Mouse (Mus musculus): ENCODE results near the gene Polr2h. TPM values are rescaled to one million over a fixed set of nuclear protein-coding genes. Genes with fewer than 3 reads are reported as not detected.

Polr2h gene
- polyA plus RNA-seq, 1 experiment from 2014 or later = 94.6 TPM

DNA sequence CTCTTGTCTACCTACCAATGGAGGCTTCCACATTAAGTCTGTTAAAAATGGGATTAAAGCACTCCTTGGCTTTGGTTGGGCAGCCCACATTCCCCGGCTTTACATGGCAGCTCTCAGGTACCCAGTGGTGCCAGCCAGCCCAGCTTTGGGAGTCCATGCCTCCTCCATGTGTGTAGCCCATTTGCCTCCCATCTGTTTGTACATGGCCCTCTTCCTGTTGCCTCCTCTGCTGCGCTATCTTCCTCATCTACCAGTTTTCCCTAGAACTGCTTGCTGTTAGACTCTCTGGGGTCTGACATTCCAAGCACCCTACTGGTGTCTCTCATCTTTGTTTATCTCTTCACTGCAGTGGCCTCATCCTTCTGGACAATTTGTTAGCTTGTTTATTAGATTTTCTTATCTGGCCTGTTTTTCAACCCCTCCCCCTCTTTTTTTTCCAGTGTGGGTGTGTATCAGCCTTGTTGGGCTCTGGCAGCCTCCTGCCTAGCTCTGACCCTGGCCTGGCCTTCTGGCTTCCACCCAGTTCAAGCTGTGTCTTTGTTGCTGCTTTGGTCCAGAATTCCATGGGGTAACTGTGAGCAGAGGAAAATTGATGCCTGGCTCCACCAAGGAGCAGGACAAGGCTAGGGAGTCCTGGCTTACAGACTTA is 10.9 kb upstream of the Polr2h start:
- no peak for ATAC-seq
- Histone ChIP-seq H3K27me3 (replicated peaks; ENCODE audit: control insufficient read depth, insufficient read depth, low read length) (no peaks in the 10 kb centered on the region), H3K4me3 (ENCODE audit: low read length) (no peak overlapping the region), H3K9me3 (ENCODE audit: control insufficient read depth, low read length) (no peaks in the 10 kb centered on the region), H3K27ac (ENCODE audit: low read depth, low read length) (no peak overlapping the region), H3K4me2 (ENCODE audit: low read length) (no peak overlapping the region), H3K36me3 (ENCODE audit: control insufficient read depth, insufficient read depth, low read length) (peaks cover 3% of the 10 kb centered on the region), H3K9ac (ENCODE audit: low read depth, low read length) (no peak overlapping the region), H3K4me1 (ENCODE audit: control insufficient read depth, insufficient read depth, low read depth, low read length) (peaks cover 10% of the 10 kb centered on the region)
- 89% methylated on average over 2 of the region's 2 CpGs for WGBS

GRCm38 (mm10) chr16:20708220-20708938 is 9.1 kb upstream of the Polr2h start:
- H3K4me2 ChIP-seq (ENCODE audit: low read length) = no peak overlapping the region
- no peaks in the 10 kb centered on the region for H3K27me3 ChIP-seq (replicated peaks; ENCODE audit: control insufficient read depth, insufficient read depth, low read length)
- peaks cover 2% of the 10 kb centered on the region for H3K36me3 ChIP-seq (ENCODE audit: control insufficient read depth, insufficient read depth, low read length)
- ATAC-seq = no peak
- 92% methylated on average over 21 of the region's 21 CpGs for WGBS
- no peaks in the 10 kb centered on the region for H3K4me1 ChIP-seq (ENCODE audit: control insufficient read depth, insufficient read depth, low read depth, low read length)
- no peak overlapping the region for H3K9ac ChIP-seq (ENCODE audit: low read depth, low read length)
- H3K4me3 ChIP-seq (ENCODE audit: low read length) = no peak overlapping the region
- no peaks in the 10 kb centered on the region for H3K9me3 ChIP-seq (ENCODE audit: control insufficient read depth, low read length)
- no peak overlapping the region for H3K27ac ChIP-seq (ENCODE audit: low read depth, low read length)

GRCm38 (mm10) chr16:20708939-20709734 is 8.3 kb upstream of the Polr2h start:
- Histone ChIP-seq H3K4me3 (ENCODE audit: low read length) (no peak overlapping the region), H3K36me3 (ENCODE audit: control insufficient read depth, insufficient read depth, low read length) (peaks cover 2% of the 10 kb centered on the region), H3K27ac (ENCODE audit: low read depth, low read length) (no peak overlapping the region), H3K9ac (ENCODE audit: low read depth, low read length) (no peak overlapping the region), H3K4me2 (ENCODE audit: low read length) (no peak overlapping the region), H3K4me1 (ENCODE audit: control insufficient read depth, insufficient read depth, low read depth, low read length) (peaks cover 5% of the 10 kb centered on the region), H3K27me3 (replicated peaks; ENCODE audit: control insufficient read depth, insufficient read depth, low read length) (no peaks in the 10 kb centered on the region), H3K9me3 (ENCODE audit: control insufficient read depth, low read length) (no peaks in the 10 kb centered on the region)
- WGBS = 77% methylated on average over 19 of the region's 19 CpGs
- ATAC-seq = peak; percentile 40

GRCm38 (mm10) chr16:20710370-20710769 is 7.1 kb upstream of the Polr2h start:
- H3K36me3 ChIP-seq (ENCODE audit: control insufficient read depth, insufficient read depth, low read length) = peaks cover 2% of the 10 kb centered on the region
- 93% methylated on average over 11 of the region's 11 CpGs for WGBS
- no peak overlapping the region for H3K4me2 ChIP-seq (ENCODE audit: low read length)
- H3K9ac ChIP-seq (ENCODE audit: low read depth, low read length) = no peak overlapping the region
- no peak overlapping the region for H3K4me3 ChIP-seq (ENCODE audit: low read length)
- H3K27ac ChIP-seq (ENCODE audit: low read depth, low read length) = no peak overlapping the region
- H3K27me3 ChIP-seq (replicated peaks; ENCODE audit: control insufficient read depth, insufficient read depth, low read length) = no peaks in the 10 kb centered on the region
- H3K4me1 ChIP-seq (ENCODE audit: control insufficient read depth, insufficient read depth, low read depth, low read length) = peaks cover 18% of the 10 kb centered on the region
- ATAC-seq = no peak
- no peaks in the 10 kb centered on the region for H3K9me3 ChIP-seq (ENCODE audit: control insufficient read depth, low read length)

DNA sequence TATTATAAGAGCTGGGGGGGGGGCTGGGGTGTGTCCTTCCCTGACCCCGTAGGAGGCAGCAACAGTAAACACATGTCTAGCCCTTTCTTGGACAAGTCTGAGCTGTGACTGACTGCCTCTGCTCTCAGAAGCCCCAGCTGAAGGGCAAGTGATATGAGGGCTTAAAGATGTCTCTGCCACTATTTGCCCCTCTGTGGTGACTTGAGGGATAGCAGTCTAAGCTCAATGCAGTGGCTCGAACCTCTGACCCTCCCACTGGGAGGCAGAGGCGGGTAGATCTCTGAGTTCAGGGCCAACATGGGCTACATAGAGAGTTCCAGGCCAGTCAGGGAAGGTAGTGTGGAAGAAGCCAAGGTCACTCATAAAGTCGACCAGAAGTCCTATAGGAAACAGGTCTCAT is 6.7 kb upstream of the Polr2h start:
- Histone ChIP-seq H3K27ac (ENCODE audit: low read depth, low read length) (no peak overlapping the region), H3K9ac (ENCODE audit: low read depth, low read length) (no peak overlapping the region), H3K4me3 (ENCODE audit: low read length) (no peak overlapping the region), H3K27me3 (replicated peaks; ENCODE audit: control insufficient read depth, insufficient read depth, low read length) (no peaks in the 10 kb centered on the region), H3K36me3 (ENCODE audit: control insufficient read depth, insufficient read depth, low read length) (peaks cover 2% of the 10 kb centered on the region), H3K9me3 (ENCODE audit: control insufficient read depth, low read length) (no peaks in the 10 kb centered on the region), H3K4me2 (ENCODE audit: low read length) (no peak overlapping the region), H3K4me1 (ENCODE audit: control insufficient read depth, insufficient read depth, low read depth, low read length) (peaks cover 20% of the 10 kb centered on the region)
- WGBS = 83% methylated on average over 4 of the region's 4 CpGs
- no peak for ATAC-seq

- H3K27ac ChIP-seq (ENCODE audit: low read depth, low read length) = no peak overlapping the region
- no peak overlapping the region for H3K4me2 ChIP-seq (ENCODE audit: low read length)
- H3K36me3 ChIP-seq (ENCODE audit: control insufficient read depth, insufficient read depth, low read length) = no peaks in the 10 kb centered on the region; the same call in none of the 2 replicates
- H3K9me3 ChIP-seq (ENCODE audit: control insufficient read depth, low read length) = no peaks in the 10 kb centered on the region
- no peak for ATAC-seq
- H3K27me3 ChIP-seq (replicated peaks; ENCODE audit: control insufficient read depth, insufficient read depth, low read length) = no peaks in the 10 kb centered on the region
- 77% methylated on average over 9 of the region's 9 CpGs for WGBS
- peaks cover 24% of the 10 kb centered on the region for H3K4me1 ChIP-seq (ENCODE audit: control insufficient read depth, insufficient read depth, low read depth, low read length)
- no peak overlapping the region for H3K4me3 ChIP-seq (ENCODE audit: low read length)
- no peak overlapping the region for H3K9ac ChIP-seq (ENCODE audit: low read depth, low read length)
These were observed 5.3 kb upstream of the Polr2h start for GRCm38 (mm10) chr16:20712190-20712589.

DNA sequence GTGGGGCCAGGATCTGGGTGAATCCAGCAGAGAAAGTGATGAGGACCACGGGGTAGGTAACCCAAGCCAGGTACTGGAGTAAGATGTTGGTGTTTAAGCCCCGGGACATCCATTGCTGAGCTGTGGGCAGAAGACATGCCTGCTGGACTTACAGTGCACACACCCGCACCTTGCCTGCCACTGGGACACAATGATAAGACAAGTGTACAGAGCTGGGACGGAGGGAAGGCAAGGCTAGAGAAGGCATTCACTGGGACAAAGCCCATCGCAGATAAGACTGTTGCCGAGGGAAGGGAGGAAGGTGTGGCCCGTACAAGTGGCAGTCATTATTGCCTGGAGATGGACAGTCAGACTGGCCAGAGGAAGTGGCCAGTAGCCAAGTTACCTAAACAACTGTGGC is 4.6 kb upstream of the Polr2h start:
- ATAC-seq = no peak
- H3K4me3 ChIP-seq (ENCODE audit: low read length) = no peak overlapping the region
- no peak overlapping the region for H3K9ac ChIP-seq (ENCODE audit: low read depth, low read length)
- peaks cover 24% of the 10 kb centered on the region for H3K4me1 ChIP-seq (ENCODE audit: control insufficient read depth, insufficient read depth, low read depth, low read length)
- H3K9me3 ChIP-seq (ENCODE audit: control insufficient read depth, low read length) = no peaks in the 10 kb centered on the region
- no peak overlapping the region for H3K4me2 ChIP-seq (ENCODE audit: low read length)
- WGBS = 91% methylated on average over 7 of the region's 7 CpGs
- no peaks in the 10 kb centered on the region for H3K27me3 ChIP-seq (replicated peaks; ENCODE audit: control insufficient read depth, insufficient read depth, low read length)
- H3K36me3 ChIP-seq (ENCODE audit: control insufficient read depth, insufficient read depth, low read length) = no peaks in the 10 kb centered on the region; the same call in 1 of the 2 replicates
- no peak overlapping the region for H3K27ac ChIP-seq (ENCODE audit: low read depth, low read length)

DNA sequence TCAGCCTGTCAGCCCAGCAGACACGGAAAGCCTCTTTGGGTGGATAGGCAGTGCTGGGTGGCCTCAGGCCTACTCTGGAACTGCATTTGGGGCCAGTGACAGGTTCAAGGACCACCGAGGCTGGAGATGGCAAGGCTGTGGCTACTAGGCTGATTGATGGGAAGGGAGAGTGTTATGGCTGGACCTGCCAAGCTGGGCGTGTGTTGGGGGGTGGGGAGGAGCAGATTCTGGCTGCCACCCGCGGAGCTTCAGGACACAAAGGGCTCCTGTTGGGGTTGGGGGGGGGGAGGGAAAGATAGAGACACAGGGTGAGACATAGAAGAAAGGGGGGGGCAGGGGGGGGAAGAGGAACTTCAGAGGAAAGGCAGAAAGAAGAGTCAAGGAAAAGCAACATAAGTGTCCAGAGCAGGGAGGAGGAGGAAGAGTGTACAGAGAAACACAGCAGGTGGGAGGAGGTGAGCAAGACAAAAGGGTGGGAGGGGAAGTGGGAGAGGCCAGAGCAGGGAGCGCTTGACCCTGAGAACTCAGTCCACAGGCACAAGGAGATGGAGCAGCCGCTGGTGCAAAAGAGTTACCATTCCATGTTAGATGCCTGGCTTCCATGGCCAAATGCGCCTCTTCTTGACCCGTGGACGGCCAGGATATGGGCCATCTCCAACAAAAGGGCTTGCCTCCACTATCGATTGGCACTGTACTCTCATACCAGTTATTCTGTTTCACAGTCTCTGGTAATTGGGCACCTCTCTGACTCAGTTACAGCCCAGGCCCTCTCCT is 3.0 kb upstream of the Polr2h start:
- Histone ChIP-seq H3K36me3 (ENCODE audit: control insufficient read depth, insufficient read depth, low read length) (no peaks in the 10 kb centered on the region; the same call in 1 of the 2 replicates), H3K27me3 (replicated peaks; ENCODE audit: control insufficient read depth, insufficient read depth, low read length) (no peaks in the 10 kb centered on the region), H3K9ac (ENCODE audit: low read depth, low read length) (peak overlapping the region; percentile 87), H3K27ac (ENCODE audit: low read depth, low read length) (no peak overlapping the region), H3K4me3 (ENCODE audit: low read length) (peak overlapping the region; percentile 83), H3K4me1 (ENCODE audit: control insufficient read depth, insufficient read depth, low read depth, low read length) (peaks cover 32% of the 10 kb centered on the region), H3K4me2 (ENCODE audit: low read length) (peak overlapping the region; percentile 95), H3K9me3 (ENCODE audit: control insufficient read depth, low read length) (no peaks in the 10 kb centered on the region)
- 28% methylated on average over 11 of the region's 11 CpGs for WGBS
- ATAC-seq = no peak
